ENCODE assay signal across 8 mouse cellular contexts in the genomic region with DNA sequence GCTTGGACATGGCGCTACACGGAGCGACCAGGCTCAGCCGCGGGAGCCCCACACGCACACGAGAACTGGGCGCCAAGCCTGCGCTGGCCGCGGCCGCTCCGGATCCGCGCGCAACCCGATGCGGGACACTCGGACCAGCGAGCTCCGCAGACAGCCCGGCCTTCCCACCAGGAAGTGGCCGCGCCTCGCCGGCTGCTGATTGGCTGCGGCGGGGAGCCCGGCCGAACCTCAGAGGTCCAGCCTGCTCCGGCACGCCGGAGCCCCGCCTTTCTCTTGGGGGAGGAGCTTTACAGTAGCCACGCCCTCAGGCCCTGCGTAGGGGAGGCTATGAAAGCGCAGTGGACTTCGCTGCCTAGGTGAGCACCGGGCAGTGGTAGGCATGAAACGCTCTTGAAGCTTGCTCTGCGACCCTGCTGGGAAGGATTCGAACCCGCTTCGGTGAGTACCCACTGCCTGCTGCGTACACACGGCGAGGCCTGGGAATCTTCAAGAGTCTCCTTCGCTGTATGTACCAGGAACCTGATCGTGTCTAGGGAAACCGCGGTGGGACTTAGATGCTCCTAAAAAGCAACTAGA. TPM values are rescaled to one million over a fixed set of nuclear protein-coding genes. Genes with fewer than 3 reads are reported as not detected.
DNase-seq lines count a peak whose midpoint lies in the region; ATAC-seq lines count a peak whose summit lies in the region.

Gene Ostf1 (minus strand): TSS at position 180 of the 576 bp plus-strand sequence.
Gene Nmrk1 (plus strand): TSS at position 307 of the 576 bp plus-strand sequence.

- no peaks in the 10 kb centered on the region for H3K27me3 ChIP-seq in hindbrain, embryonic 12.5 days

- H3K9me3 ChIP-seq in hindbrain, embryonic 12.5 days (replicated peaks), result no peaks in the 10 kb centered on the region

- peak within 1 kb of the TSS; percentile 85 for H3K4me2 ChIP-seq in hindbrain, embryonic 12.5 days (replicated peaks)

- H3K36me3 ChIP-seq in hindbrain, embryonic 12.5 days, result no peaks in the 10 kb centered on the region

- peaks cover 6% of the 10 kb centered on the region for H3K4me1 ChIP-seq in hindbrain, embryonic 12.5 days

- H3K27ac ChIP-seq in hindbrain, embryonic 12.5 days, result peak within 1 kb of the TSS; percentile 72

- peak within 1 kb of the TSS; percentile 71 for H3K9ac ChIP-seq in hindbrain, embryonic 12.5 days

- H3K4me3 ChIP-seq in hindbrain, embryonic 12.5 days, result peak within 1 kb of the TSS; percentile 81

- under 1% methylated on average over 51 of the region's 51 CpGs for WGBS in hindbrain, embryonic 12.5 days

- peak; percentile 98 for DNase-seq in NIH3T3 (ENCODE audit: low read depth)
- DNase-seq in cerebellum, postnatal 10 days, result peak; percentile 99
- peak; percentile 84 to 92 for DNase-seq in frontal cortex, postnatal 10 days (ENCODE audit: low spot score in 2 of 2)
- DNase-seq in layer of hippocampus, postnatal 14 days (ENCODE audit: low spot score in 2 of 2), result peak; percentile 91 to 93
- peak; percentile 99 for DNase-seq in lung, postnatal 14 days
- peak; percentile 86 for DNase-seq in retina, adult 2 months (ENCODE audit: low read depth, low spot score)
- peak; percentile 94 to 97 for DNase-seq in thymus, postnatal 36 days

- ATAC-seq in hindbrain, embryonic 12.5 days (ENCODE audit: low FRiP score), result peak; percentile 99

RNA-seq across cellular contexts. Expression of gene Ostf1, which starts in this region (rescaled TPM):
- 45.3 and 46.5 TPM in 2 replicates for polyA plus RNA-seq in hindbrain, embryonic 12.5 days (2016; fragmentation: Nextera tagmentation; extraction: Ambion mirVana)
- 10 to 100 TPM; 33.2 to 39.3 TPM for total RNA-seq in layer of hippocampus, postnatal 14 days (2021)

RNA-seq across cellular contexts. Expression of gene Nmrk1, which starts in this region (rescaled TPM):
- polyA plus RNA-seq in hindbrain, embryonic 12.5 days (2016; fragmentation: Nextera tagmentation; extraction: Ambion mirVana), result 9.2 and 9.9 TPM in 2 replicates
- 10 to 100 TPM in 1 of 2 experiments, 1 to 10 TPM in 1; 8.6 to 10.2 TPM for total RNA-seq in layer of hippocampus, postnatal 14 days (2021)

Comparison
In these comparisons a context has a peak if more than half of its experiments do, and no peak if none do; other contexts are left out.
1. Peak in every context shown above with its lines: DNase-seq, ATAC-seq, H3K4me3 ChIP-seq and H3K27ac ChIP-seq.